Mouse (Mus musculus) thymus, adult 2 months (tissue): Measurements from ENCODE around the gene Fgfr2.

Source experiments
- CTCF ChIP-seq: fragments of 200-500 bp; IDR thresholded peaks from 2 replicates; pipeline ENCODE4 v1.5.1; 2012; ENCODE audit warnings: mild to moderate bottlenecking, control low read depth, low read length, moderate library complexity, borderline replicate concordance; ENCODE audit not compliant: control insufficient read depth, poor library complexity, insufficient read depth; ENCODE audit errors: extremely low read depth
- POLR2A ChIP-seq: fragments of 200-500 bp; IDR thresholded peaks from 2 replicates; pipeline ENCODE4 v1.6.1; 2012; ENCODE audit warnings: mild to moderate bottlenecking, low read length, control low read depth, moderate library complexity; ENCODE audit not compliant: control insufficient read depth, poor library complexity, insufficient read depth; ENCODE audit errors: extremely low read depth

GRCm38 (mm10) chr7:132808051-132808796, 314.9 kb downstream of the Fgfr2 start:
- TF ChIP-seq CTCF (no peak), POLR2A (no peak)
